Mouse (Mus musculus) urinary bladder, postnatal 4 days (tissue): ENCODE data around the gene Ppip5k2.

ENCODE experiments used
- DNase-seq, 2 experiments: peaks; one replicate each; pipeline ENCODE4 v3.0.0; 2021 to 2022; ENCODE audit warnings: low spot score in 2 of 2

Gene Ppip5k2

GRCm38 (mm10) chr1:97754392-97754791, 15.8 kb downstream of the Ppip5k2 start:
- no peak for DNase-seq

- DNase-seq = no peak
Observed at GRCm38 (mm10) chr1:97753216-97753615, 17.0 kb downstream of the Ppip5k2 start.

GRCm38 (mm10) chr1:97748163-97748562, 22.0 kb downstream of the Ppip5k2 start:
- DNase-seq = no peak

- no peak for DNase-seq
Observed at GRCm38 (mm10) chr1:97746261-97746660, 23.9 kb downstream of the Ppip5k2 start.

GRCm38 (mm10) chr1:97745712-97746111, 24.5 kb downstream of the Ppip5k2 start:
- DNase-seq = no peak

GRCm38 (mm10) chr1:97743063-97743462, 27.1 kb downstream of the Ppip5k2 start:
- no peak for DNase-seq

GRCm38 (mm10) chr1:97729339-97729738, 40.9 kb downstream of the Ppip5k2 start:
- no peak for DNase-seq

- DNase-seq = no peak
Observed at GRCm38 (mm10) chr1:97726730-97727129, 43.5 kb downstream of the Ppip5k2 start.

- DNase-seq = no peak
Observed at GRCm38 (mm10) chr1:97718440-97718839, 51.8 kb downstream of the Ppip5k2 start.

GRCm38 (mm10) chr1:97714334-97714868, 55.8 kb downstream of the Ppip5k2 start:
- no peak for DNase-seq

GRCm38 (mm10) chr1:97710520-97710919, 59.7 kb downstream of the Ppip5k2 start:
- no peak for DNase-seq

GRCm38 (mm10) chr1:97705389-97705788, 64.8 kb downstream of the Ppip5k2 start:
- no peak for DNase-seq

- no peak for DNase-seq
Observed at GRCm38 (mm10) chr1:97704646-97705045, 65.6 kb downstream of the Ppip5k2 start.

GRCm38 (mm10) chr1:97698956-97699570, 71.1 kb downstream of the Ppip5k2 start:
- no peak for DNase-seq

- DNase-seq = no peak
Observed at GRCm38 (mm10) chr1:97697273-97697672, 72.9 kb downstream of the Ppip5k2 start.

GRCm38 (mm10) chr1:97693825-97694224, 76.4 kb downstream of the Ppip5k2 start:
- DNase-seq = no peak

GRCm38 (mm10) chr1:97688756-97689155, 81.5 kb downstream of the Ppip5k2 start:
- no peak for DNase-seq

- DNase-seq = no peak
Observed at GRCm38 (mm10) chr1:97676526-97677177, 93.6 kb downstream of the Ppip5k2 start.

- no peak for DNase-seq
Observed at GRCm38 (mm10) chr1:97676115-97676514, 94.1 kb downstream of the Ppip5k2 start.

- no peak for DNase-seq
Observed at GRCm38 (mm10) chr1:97672849-97673248, 97.4 kb downstream of the Ppip5k2 start.

GRCm38 (mm10) chr1:97667288-97667687, 102.9 kb downstream of the Ppip5k2 start:
- no peak for DNase-seq

- no peak for DNase-seq
Observed at GRCm38 (mm10) chr1:97662324-97662723, 107.9 kb downstream of the Ppip5k2 start.
